Mouse (Mus musculus): Measurements from ENCODE around the gene Efcab6.

- TF ChIP-seq POLR2A (IDR thresholded peaks at IDR 0.05; ENCODE audit: insufficient read depth, low read length) (no peak), CTCF (IDR thresholded peaks at IDR 0.05; ENCODE audit: low read depth, low read length) (no peak)
These were observed 109.1 kb downstream of the Efcab6 start for GRCm38 (mm10) chr15:83955948-83956707.

Data from ES-Bruce4 (cell line).